Mouse (Mus musculus) lung, postnatal 0 days (tissue): ENCODE results near the gene Tpd52l2. TPM values are rescaled to one million over a fixed set of nuclear protein-coding genes. Genes with fewer than 3 reads are reported as not detected.
A peak's percentile ranks its signal among the peaks of the same experiment; 100 is the strongest.

ENCODE experiments used
- ATAC-seq: fragments of 200-750 bp; cut with Nextera tagmentation; 2 replicates; pipeline ENCODE4 v1.8.0; 2017; ENCODE audit warnings: moderate library complexity
- DNase-seq: peaks from one replicate; pipeline ENCODE4 v3.0.0-alpha.2; 2016; ENCODE audit warnings: low spot score
- H3K27ac ChIP-seq: fragments of 300-500 bp; sonication (generic); 2 replicates; pipeline ENCODE4 v1.5.1; 2014; ENCODE audit warnings: antibody characterized with exemption, mild to moderate bottlenecking, low read length, mixed read lengths
- H3K27me3 ChIP-seq: fragments of 300-500 bp; sonication (generic); replicated peaks from 2 replicates; pipeline ENCODE4 v1.6.1; 2014; ENCODE audit warnings: low read length, mixed read lengths; ENCODE audit not compliant: insufficient read depth
- H3K36me3 ChIP-seq: fragments of 300-500 bp; sonication (generic); 2 replicates; pipeline ENCODE4 v1.6.1; 2014; ENCODE audit warnings: low read length, mixed read lengths; ENCODE audit not compliant: insufficient read depth
- H3K4me1 ChIP-seq: fragments of 300-500 bp; sonication (generic); 2 replicates; pipeline ENCODE4 v1.6.1; 2014; ENCODE audit warnings: antibody characterized with exemption, low read depth, low read length, mixed read lengths; ENCODE audit not compliant: insufficient read depth
- H3K4me2 ChIP-seq: fragments of 300-500 bp; sonication (generic); replicated peaks from 2 replicates; pipeline ENCODE4 v1.6.1; 2014; ENCODE audit warnings: low read depth, mild to moderate bottlenecking, low read length, moderate library complexity, mixed read lengths
- H3K4me3 ChIP-seq: fragments of 300-500 bp; sonication (generic); 2 replicates; pipeline ENCODE4 v1.5.1; 2014; ENCODE audit warnings: low read depth, low read length
- H3K9ac ChIP-seq: fragments of 300-500 bp; sonication (generic); replicated peaks from 2 replicates; pipeline ENCODE4 v1.6.1; 2014; ENCODE audit warnings: low read depth, mild to moderate bottlenecking
- H3K9me3 ChIP-seq: fragments of 300-500 bp; sonication (generic); 2 replicates; pipeline ENCODE4 v1.6.1; 2016; ENCODE audit warnings: low read length, mixed read lengths
- CTCF ChIP-seq: IDR thresholded peaks from 2 replicates; pipeline ENCODE4 v1.5.1; 2016; ENCODE audit warnings: antibody characterized with exemption, mild to moderate bottlenecking
- EP300 ChIP-seq: IDR thresholded peaks from 2 replicates; pipeline ENCODE4 v1.6.1; 2016; ENCODE audit warnings: antibody characterized with exemption, mild to moderate bottlenecking, control low read depth
- WGBS: fragments of 180-500 bp; shearing (Covaris S2); extraction: QIAGEN DNeasy Blood & Tissue Kit; methylation state at CpG from one replicate; pipeline ENCODE4 v1.1.7; 2014; 5-methylcytosine and 5-hydroxymethylcytosine counted together
- polyA plus RNA-seq: library from polyadenylated mRNA; unstranded; fragments of >200 nt; fragmentation: Nextera tagmentation; extraction: Ambion mirVana; gene quantifications from 2 replicates; pipeline ENCODE4 v1.2.1, GENCODE M21; 2015

Tpd52l2 gene
- polyA plus RNA-seq, 1 experiment from 2014 or later, result 135 TPM

- ATAC-seq, result peak; percentile 70
- H3K27ac ChIP-seq, result no peak overlapping the region
- TF ChIP-seq EP300 (peak; percentile 90), CTCF (no peak)
- H3K27me3 ChIP-seq, result no peaks in the 10 kb centered on the region
- DNase-seq, result peak; percentile 24
- H3K4me2 ChIP-seq, result no peak overlapping the region
- no peaks in the 10 kb centered on the region; the same call in 1 of the 2 replicates for H3K4me1 ChIP-seq
- H3K9me3 ChIP-seq, result no peaks in the 10 kb centered on the region
- H3K9ac ChIP-seq, result no peak overlapping the region
- H3K4me3 ChIP-seq, result no peak overlapping the region
- H3K36me3 ChIP-seq, result no peaks in the 10 kb centered on the region
- 52% methylated on average over 2 of the region's 2 CpGs for WGBS
These were observed 26.7 kb upstream of the Tpd52l2 start for GRCm38 (mm10) chr2:181470285-181470684.

GRCm38 (mm10) chr2:181471246-181471645, 25.7 kb upstream of the Tpd52l2 start:
- H3K36me3 ChIP-seq, result no peaks in the 10 kb centered on the region
- DNase-seq (peak; percentile 69), ATAC-seq (peak; percentile 78)
- 35% methylated on average over 5 of the region's 5 CpGs for WGBS
- no peak overlapping the region for H3K9ac ChIP-seq
- no peak overlapping the region for H3K4me3 ChIP-seq
- no peaks in the 10 kb centered on the region; the same call in 1 of the 2 replicates for H3K4me1 ChIP-seq
- H3K27ac ChIP-seq, result peak overlapping the region; percentile 66
- TF ChIP-seq EP300 (peak; percentile 48; the same call in 1 of the 2 replicates), CTCF (peak; percentile 38)
- no peak overlapping the region for H3K4me2 ChIP-seq
- no peaks in the 10 kb centered on the region for H3K9me3 ChIP-seq
- H3K27me3 ChIP-seq, result no peaks in the 10 kb centered on the region

- no peak; the same call in 1 of the 2 replicates for TF ChIP-seq EP300
- no peak for TF ChIP-seq CTCF
- Histone ChIP-seq H3K9me3 (no peaks in the 10 kb centered on the region), H3K9ac (no peak overlapping the region), H3K4me2 (no peak overlapping the region), H3K4me3 (no peak overlapping the region), H3K4me1 (no peaks in the 10 kb centered on the region; the same call in 1 of the 2 replicates), H3K27me3 (no peaks in the 10 kb centered on the region), H3K27ac (peak overlapping the region; percentile 60), H3K36me3 (no peaks in the 10 kb centered on the region)
- ATAC-seq (peak; percentile 51), DNase-seq (no peak)
- WGBS, result 53% methylated on average over 1 of the region's 1 CpGs
These were observed 24.6 kb upstream of the Tpd52l2 start for GRCm38 (mm10) chr2:181472256-181472827.

- H3K4me1 ChIP-seq, result peaks cover 4% of the 10 kb centered on the region
- peak overlapping the region; percentile 28; the same call in 1 of the 2 replicates for H3K4me2 ChIP-seq
- ATAC-seq, result no peak
- 42% methylated on average over 2 of the region's 2 CpGs for WGBS
- H3K36me3 ChIP-seq, result no peaks in the 10 kb centered on the region
- no peak for DNase-seq
- H3K4me3 ChIP-seq, result no peak overlapping the region
- no peaks in the 10 kb centered on the region for H3K27me3 ChIP-seq
- peak overlapping the region; percentile 38; the same call in 1 of the 2 replicates for H3K27ac ChIP-seq
- TF ChIP-seq CTCF (no peak), EP300 (no peak)
- H3K9ac ChIP-seq, result no peak overlapping the region
- H3K9me3 ChIP-seq, result no peaks in the 10 kb centered on the region
These were observed 13.8 kb upstream of the Tpd52l2 start for GRCm38 (mm10) chr2:181483120-181483519.

- 32% methylated on average over 7 of the region's 7 CpGs for WGBS
- Histone ChIP-seq H3K27me3 (no peaks in the 10 kb centered on the region), H3K27ac (peak overlapping the region; percentile 38; the same call in 1 of the 2 replicates), H3K4me3 (no peak overlapping the region), H3K36me3 (no peaks in the 10 kb centered on the region), H3K4me2 (peak overlapping the region; percentile 28; the same call in 1 of the 2 replicates), H3K4me1 (peaks cover 4% of the 10 kb centered on the region), H3K9ac (no peak overlapping the region), H3K9me3 (no peaks in the 10 kb centered on the region)
- DNase-seq, result peak; percentile 61
- TF ChIP-seq CTCF, result peak; percentile 57
- TF ChIP-seq EP300, result peak; percentile 65; the same call in 1 of the 2 replicates
- peak; percentile 65 for ATAC-seq
These were observed 13.2 kb upstream of the Tpd52l2 start for GRCm38 (mm10) chr2:181483562-181484318.

- TF ChIP-seq EP300, result no peak
- TF ChIP-seq CTCF, result no peak
- Histone ChIP-seq H3K27ac (no peak overlapping the region), H3K27me3 (no peaks in the 10 kb centered on the region), H3K9me3 (no peaks in the 10 kb centered on the region), H3K36me3 (no peaks in the 10 kb centered on the region), H3K4me2 (no peak overlapping the region), H3K4me3 (no peak overlapping the region), H3K4me1 (peaks cover 4% of the 10 kb centered on the region), H3K9ac (no peak overlapping the region)
- 88% methylated on average over 6 of the region's 6 CpGs for WGBS
- ATAC-seq (no peak), DNase-seq (no peak)
These were observed 12.3 kb upstream of the Tpd52l2 start for GRCm38 (mm10) chr2:181484456-181485233.
